Mouse (Mus musculus) ovary, adult 18-20 months (tissue): ENCODE data around the gene Eps8l2.

Experiments used
- DNase-seq: peaks from one replicate; pipeline ENCODE4 v3.0.0; 2022; ENCODE audit warnings: low spot score, mixed read lengths

Eps8l2 gene

DNA sequence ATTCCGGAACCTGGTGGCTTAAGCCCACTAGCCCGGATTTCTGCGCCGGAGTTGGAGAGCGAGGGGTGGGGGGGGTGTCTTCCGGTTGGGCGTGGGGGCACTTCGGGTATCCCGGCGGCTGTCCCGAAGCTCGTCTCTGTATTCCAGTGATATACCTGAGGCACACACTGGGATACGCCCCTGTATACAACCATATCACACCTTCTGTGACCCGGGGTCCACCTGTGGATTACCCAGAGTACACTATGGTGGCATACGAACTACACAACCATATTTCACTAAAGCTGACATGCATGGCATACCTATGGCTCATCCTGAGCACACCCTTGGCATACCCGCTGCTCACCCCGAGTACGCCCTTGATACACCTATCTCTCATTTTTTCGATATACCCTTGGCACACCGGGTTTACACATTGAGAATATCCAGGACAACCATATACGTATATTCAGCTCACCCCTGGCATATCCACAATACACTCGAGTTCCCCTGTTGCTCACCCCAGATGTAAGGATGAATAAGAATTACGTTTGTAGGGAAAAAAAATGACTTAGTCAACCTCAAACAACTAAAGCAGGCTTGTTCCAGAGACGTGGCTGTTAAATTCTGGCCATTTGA is 10.2 kb upstream of the Eps8l2 start:
- DNase-seq: no peak

- no peak for DNase-seq
These were observed 8.0 kb upstream of the Eps8l2 start for GRCm38 (mm10) chr7:141330706-141331105.

- DNase-seq: no peak
These were observed 6.7 kb upstream of the Eps8l2 start for GRCm38 (mm10) chr7:141331990-141332389.

GRCm38 (mm10) chr7:141335044-141335579 is 3.6 kb upstream of the Eps8l2 start:
- DNase-seq: no peak

DNA sequence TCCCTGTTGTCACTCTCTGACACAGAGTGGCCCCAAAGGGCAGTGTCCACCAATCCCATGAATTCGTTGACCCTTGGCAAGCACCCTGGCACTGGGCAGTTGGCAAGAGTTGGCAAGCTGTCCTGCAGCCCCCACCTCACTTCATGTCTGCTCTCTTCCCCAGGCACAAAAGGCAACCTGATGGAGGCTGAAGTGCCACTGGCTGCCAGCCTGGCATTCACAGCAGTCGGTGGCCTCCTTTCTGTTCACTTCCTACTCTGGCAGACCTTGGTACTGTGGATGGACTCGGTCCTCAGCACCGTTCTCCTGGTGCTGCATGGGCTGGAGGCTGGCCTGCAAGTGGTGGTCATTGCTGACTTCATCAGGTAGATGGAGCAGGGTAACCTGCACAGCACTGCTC is 3.0 kb upstream of the Eps8l2 start:
- no peak for DNase-seq

- no peak for DNase-seq
These were observed 2.4 kb upstream of the Eps8l2 start for GRCm38 (mm10) chr7:141336296-141336695.

GRCm38 (mm10) chr7:141337716-141338416 is 814 bp upstream of the Eps8l2 start:
- DNase-seq: no peak

DNA sequence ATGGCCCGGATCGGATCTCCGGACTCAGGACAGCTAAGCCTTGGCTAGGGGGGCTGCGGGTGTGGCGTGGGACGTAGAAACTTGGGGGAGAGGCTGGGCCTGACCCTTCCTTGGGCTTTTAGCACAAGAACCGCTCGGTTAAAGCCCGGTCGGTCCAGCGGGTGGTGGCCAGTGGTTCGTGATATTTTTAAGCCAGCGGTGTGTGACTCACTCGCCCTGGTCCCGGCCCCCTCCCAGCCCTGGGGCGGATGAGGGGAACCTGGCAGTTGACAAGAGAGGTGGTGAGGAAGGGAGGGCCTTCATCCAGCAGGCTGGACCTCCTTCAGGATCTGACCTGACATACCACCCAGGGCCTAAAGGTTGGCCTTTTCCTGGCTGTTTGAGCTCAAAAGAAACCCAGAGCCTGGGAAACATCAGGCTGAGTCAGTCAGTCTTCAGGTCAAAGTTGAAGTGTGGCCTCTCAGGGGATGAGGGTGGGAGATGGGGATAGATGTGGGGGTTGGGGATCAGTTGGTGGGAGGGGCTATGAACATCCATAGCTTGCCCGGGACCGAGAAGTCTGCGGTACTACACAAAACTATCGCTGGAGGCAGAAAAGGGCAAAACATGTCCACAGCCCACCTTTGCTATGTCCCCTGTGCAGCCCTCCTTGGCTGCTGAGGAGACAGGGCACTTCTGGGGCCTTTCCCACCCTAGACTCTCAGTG is 688 bp downstream of the Eps8l2 start:
- DNase-seq: no peak

DNA sequence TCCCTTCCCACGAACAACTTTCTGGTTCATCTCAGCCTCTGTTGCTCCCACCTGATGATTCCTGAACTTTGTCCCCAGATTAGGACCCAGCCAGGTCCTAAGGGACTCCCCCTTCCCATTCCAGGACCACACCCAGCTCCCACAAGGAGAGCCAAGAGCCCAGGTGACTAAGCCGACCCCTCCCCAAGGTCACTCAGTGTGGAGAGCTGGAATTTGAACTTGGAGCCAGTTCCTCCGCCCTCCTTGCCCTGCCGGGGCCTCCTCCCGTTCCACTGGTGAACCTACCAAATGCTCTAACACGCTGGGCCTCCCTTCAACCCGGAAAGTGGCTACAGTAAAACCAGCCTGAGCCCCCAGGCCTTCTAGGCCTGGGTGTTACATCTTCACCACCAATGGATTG is 1.3 kb downstream of the Eps8l2 start:
- no peak for DNase-seq

GRCm38 (mm10) chr7:141340476-141340875 is 1.8 kb downstream of the Eps8l2 start:
- DNase-seq: no peak

DNA sequence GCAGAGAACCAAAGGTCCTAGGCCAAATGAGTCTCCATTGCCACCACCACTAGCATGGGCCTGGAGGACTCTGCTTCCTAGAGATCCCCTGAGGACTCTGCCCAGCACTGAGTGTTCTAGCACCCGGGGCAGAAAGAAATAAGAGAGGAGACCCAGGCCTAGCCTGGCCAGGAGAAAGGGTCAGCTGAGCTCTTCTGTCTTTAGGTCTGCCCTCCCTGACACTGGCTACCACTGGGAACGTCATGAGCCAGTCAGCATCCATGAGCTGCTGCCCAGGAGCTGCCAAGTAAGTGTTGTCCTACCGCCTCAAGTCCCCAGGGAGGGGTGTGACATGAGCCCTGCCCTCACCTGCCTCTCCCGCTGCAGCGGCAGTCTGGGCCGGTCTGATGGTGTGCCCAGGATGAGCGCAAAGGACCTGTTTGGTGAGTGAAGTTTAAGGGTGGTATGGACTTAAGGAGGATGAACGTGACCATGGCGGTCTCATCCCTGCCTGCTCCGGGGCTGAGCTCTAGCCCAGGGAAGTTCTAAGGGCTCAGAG is 3.1 kb downstream of the Eps8l2 start:
- no peak for DNase-seq

GRCm38 (mm10) chr7:141343230-141343629 is 4.5 kb downstream of the Eps8l2 start:
- no peak for DNase-seq

DNA sequence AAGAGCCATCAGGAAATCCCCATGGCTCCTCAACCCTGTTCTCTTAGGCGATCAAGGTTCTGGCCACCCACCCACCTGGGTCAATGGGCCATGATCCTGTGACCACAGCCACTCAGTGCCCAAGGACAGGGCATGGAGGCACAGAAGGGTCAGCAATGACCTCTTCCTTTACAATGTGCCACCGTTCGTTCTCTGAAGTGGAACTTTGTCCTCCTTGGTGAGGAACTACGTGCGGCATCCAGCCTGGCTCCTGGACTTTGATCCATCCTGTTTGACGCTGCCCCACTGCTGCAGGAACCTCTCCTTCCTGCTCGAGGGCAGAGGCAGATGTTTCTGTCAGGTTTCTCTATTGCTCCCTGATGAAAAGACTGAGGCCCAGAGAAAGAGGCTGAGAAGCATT is 5.0 kb downstream of the Eps8l2 start:
- no peak for DNase-seq

DNA sequence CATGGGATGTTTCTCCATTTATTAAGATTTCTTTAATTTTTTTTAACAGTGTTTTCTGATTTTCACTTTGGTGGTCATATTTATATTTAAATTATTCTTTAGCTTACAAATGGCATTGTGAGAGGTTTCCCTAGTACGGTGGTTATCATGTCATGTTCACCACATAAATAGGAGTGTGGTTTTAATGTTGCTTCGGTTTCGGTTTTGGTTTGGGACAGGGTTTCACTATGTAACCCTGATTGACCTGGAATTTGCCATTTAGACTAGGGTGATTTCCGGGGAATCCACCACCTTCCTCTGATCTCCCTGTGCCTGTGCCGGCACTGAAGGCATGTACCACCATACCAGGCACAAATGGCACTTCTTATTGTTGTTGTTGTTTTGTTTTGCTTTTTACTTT is 6.1 kb downstream of the Eps8l2 start:
- DNase-seq: no peak

- no peak for DNase-seq
These were observed 12.4 kb downstream of the Eps8l2 start for GRCm38 (mm10) chr7:141351061-141351460.

- no peak for DNase-seq
These were observed 16.4 kb downstream of the Eps8l2 start for GRCm38 (mm10) chr7:141355051-141355450.

GRCm38 (mm10) chr7:141355626-141356326 is 17.1 kb downstream of the Eps8l2 start:
- no peak for DNase-seq

GRCm38 (mm10) chr7:141356971-141357370 is 18.3 kb downstream of the Eps8l2 start:
- no peak for DNase-seq

DNA sequence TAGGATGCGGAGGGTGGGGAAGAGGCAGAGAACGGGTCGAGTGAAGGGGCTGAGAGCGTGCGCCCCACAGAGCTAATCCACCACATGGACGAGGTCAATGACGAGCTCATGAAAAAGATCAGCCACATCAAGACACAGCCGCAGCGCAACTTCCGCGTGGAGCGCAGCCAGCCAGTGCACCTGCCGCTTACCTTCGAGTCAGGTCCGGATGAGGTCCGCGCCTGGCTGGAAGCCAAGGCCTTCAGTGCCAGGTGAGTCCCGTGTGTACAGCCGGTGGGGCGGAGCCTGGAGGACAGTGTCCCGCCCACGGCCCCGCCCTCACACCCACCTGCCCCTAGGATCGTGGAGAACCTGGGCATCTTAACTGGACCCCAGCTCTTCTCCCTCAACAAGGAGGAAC is 22.8 kb downstream of the Eps8l2 start:
- no peak for DNase-seq

DNA sequence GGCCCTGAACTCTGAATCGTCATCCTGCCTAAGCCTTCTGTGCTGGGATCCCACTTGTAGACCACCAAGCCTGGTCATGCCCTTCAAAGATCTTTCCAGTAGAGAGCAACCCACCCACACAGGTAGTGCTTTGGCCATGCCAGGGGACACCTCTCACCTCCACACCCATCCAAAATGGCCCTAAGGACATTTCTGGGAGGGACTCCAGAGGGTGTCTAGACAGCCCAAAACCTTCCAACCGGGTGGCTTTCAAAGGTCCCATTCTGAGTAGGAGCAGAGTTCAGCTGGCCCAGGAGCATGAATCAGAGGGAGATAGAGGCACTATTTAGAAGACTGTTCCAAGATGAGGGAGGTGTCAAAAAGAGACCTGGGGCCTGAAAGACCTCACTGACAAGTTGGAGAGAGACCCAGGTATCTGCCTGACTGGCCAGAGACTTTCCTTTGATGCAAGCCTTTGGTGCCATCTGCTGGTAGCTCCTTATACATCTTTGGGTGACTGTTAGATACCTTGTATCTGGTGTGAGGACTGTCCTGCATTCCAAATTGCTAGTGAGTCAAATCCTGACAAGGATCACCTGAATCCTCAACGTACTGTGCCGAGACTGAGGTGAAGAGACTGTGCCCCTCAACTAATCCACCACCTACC is 24.5 kb downstream of the Eps8l2 start:
- no peak for DNase-seq

- no peak for DNase-seq
These were observed 25.1 kb downstream of the Eps8l2 start for GRCm38 (mm10) chr7:141363752-141364125.
